Comparison of ENCODE assay signal across 14 mouse cellular contexts in genomic region chr14:118749715-118750114, GRCm38 (mm10). TPM values are rescaled to one million over a fixed set of nuclear protein-coding genes. Genes with fewer than 3 reads are reported as not detected.
"Had no signal": no experiment of that assay in that cellular context is flagged by ENCODE, and none has a peak within 500 bp of the region (broad histone marks: within the 10 kb centered on the region; RNA-seq: fewer than 3 reads in every experiment).

No protein-coding gene starts in this region.

- H3K27me3 ChIP-seq: limb, embryonic 13.5 days; lung, embryonic 15.5 days; megakaryocyte, embryonic 14.5 days; stomach, embryonic 15.5 days had no signal

- H3K27ac ChIP-seq: limb, embryonic 13.5 days; lung, embryonic 15.5 days; macrophage; stomach, embryonic 15.5 days had no signal

- H3K9ac ChIP-seq: limb, embryonic 13.5 days; lung, embryonic 15.5 days; stomach, embryonic 15.5 days had no signal

- H3K9me3 ChIP-seq: limb, embryonic 13.5 days; lung, embryonic 15.5 days; megakaryocyte, embryonic 14.5 days; stomach, embryonic 15.5 days had no signal

- DNase-seq: kidney, adult 11 months; kidney, adult 9 months; kidney, postnatal 14 days; left cerebral cortex, postnatal 4 days; lung, postnatal 14 days; right cerebral cortex, postnatal 14 days; thymus, adult 2 months; thymus, postnatal 25 days had no signal

- ATAC-seq: midbrain, embryonic 16.5 days had no signal

- H3K4me3 ChIP-seq: limb, embryonic 13.5 days; lung, embryonic 15.5 days; megakaryocyte, embryonic 14.5 days; stomach, embryonic 15.5 days had no signal

- H3K4me2 ChIP-seq: limb, embryonic 13.5 days; lung, embryonic 15.5 days; stomach, embryonic 15.5 days had no signal

- H3K4me1 ChIP-seq: limb, embryonic 13.5 days; lung, embryonic 15.5 days; stomach, embryonic 15.5 days had no signal

- H3K36me3 ChIP-seq: limb, embryonic 13.5 days; lung, embryonic 15.5 days; stomach, embryonic 15.5 days had no signal

RNA-seq across cellular contexts. Expression of gene Cldn10, which starts 38.0 kb away (rescaled TPM):
- polyA plus RNA-seq: macrophage had no signal
